Mouse (Mus musculus) embryonic fibroblast, embryonic 13.5 days (primary cell): ENCODE data around the gene Zkscan1.

Experiments
- CTCF ChIP-seq: IDR thresholded peaks from 2 replicates; pipeline ENCODE4 v1.5.1; 2011; ENCODE audit warnings: mild to moderate bottlenecking, control low read depth, low read length, moderate library complexity, borderline replicate concordance; ENCODE audit not compliant: insufficient read depth
- POLR2A ChIP-seq: IDR thresholded peaks from 2 replicates; pipeline ENCODE4 v1.6.1; 2011; ENCODE audit warnings: low read depth, mild to moderate bottlenecking, control low read depth, low read length, moderate library complexity

DNA sequence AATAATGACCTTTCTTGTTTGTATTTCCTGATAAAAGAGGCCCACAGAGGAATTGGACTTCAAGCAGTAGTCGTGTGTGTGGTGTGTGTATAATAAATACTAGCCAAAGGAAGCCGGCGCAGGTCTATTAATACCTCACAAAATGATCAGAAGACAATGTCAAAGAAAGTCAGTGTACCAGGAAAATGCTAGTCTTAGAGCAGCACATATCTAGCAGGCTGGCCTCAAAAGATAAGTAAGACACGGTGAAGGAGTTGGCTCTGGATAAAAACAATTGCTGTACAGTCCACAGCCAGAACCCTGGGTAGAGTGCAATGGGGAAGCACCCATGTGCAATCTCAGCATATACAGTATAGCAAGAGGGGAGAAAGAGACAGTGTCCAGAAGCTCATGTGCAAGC, 52.4 kb downstream of the Zkscan1 start:
- TF ChIP-seq CTCF: no peak
- TF ChIP-seq POLR2A: no peak
